Comparison of ENCODE assay signal across 13 mouse cellular contexts in genomic region chr9:73962471-73962870, GRCm38 (mm10).
DNase-seq lines count a peak whose midpoint lies in the region.
"Had no signal": no experiment of that assay in that cellular context is flagged by ENCODE, and none has a peak within 500 bp of the region (broad histone marks: within the 10 kb centered on the region; RNA-seq: fewer than 3 reads in every experiment).

No protein-coding gene starts in this region.

- peak; percentile 41 to 47 for DNase-seq in cerebellum, adult 18-20 months
- DNase-seq in cerebellum, adult 11 months = no peak
- DNase-seq in cerebellum, adult 9-10 months = peak; percentile 62
- no peak for DNase-seq in cerebellum, adult 8-10 months
- DNase-seq in cerebellum, postnatal 25 days = peak; percentile 42 to 50
- no peak for DNase-seq in cerebellum, postnatal 4 days (ENCODE audit: low spot score in 2 of 2)
- DNase-seq in brain, adult 2 months (ENCODE audit: low read depth, low spot score) = peak; percentile 63
- DNase-seq: adrenal gland, adult 8-10 months; adrenal gland, postnatal 14 days; adrenal gland, postnatal 36 days; B cell, adult 2 months; embryo, embryonic 11 days; gastrocnemius, adult 2 months had no signal

Comparison
In these comparisons a context has a peak if more than half of its experiments do, and no peak if none do; other contexts are left out.
1. DNase-seq: peak in cerebellum, adult 18-20 months (2 of 2), cerebellum, adult 9-10 months (single experiment), cerebellum, postnatal 25 days (2 of 2) and brain, adult 2 months (single experiment); none in cerebellum, adult 11 months (single experiment), cerebellum, adult 8-10 months (single experiment) and cerebellum, postnatal 4 days (0 of 2).